Mouse (Mus musculus) intestine, postnatal 0 days (tissue): ENCODE measurements around the gene Fsip1. TPM values are rescaled to one million over a fixed set of nuclear protein-coding genes. Genes with fewer than 3 reads are reported as not detected.

Experiments
- ATAC-seq: fragments of 200-750 bp; cut with Nextera tagmentation; 2 replicates; pipeline ENCODE4 v1.8.0; 2017; ENCODE audit warnings: mild to moderate bottlenecking, moderate TSS enrichment, moderate library complexity
- H3K27ac ChIP-seq: fragments of 300-500 bp; sonication (generic); 2 replicates; pipeline ENCODE4 v1.5.1; 2014; ENCODE audit warnings: mild to moderate bottlenecking, low read depth, low read length, moderate library complexity
- H3K27me3 ChIP-seq: fragments of 300-500 bp; sonication (generic); replicated peaks from 2 replicates; pipeline ENCODE4 v1.6.1; 2014; ENCODE audit warnings: low read length, mixed read lengths; ENCODE audit not compliant: control insufficient read depth, insufficient read depth
- H3K36me3 ChIP-seq: fragments of 300-500 bp; sonication (generic); 2 replicates; pipeline ENCODE4 v1.6.1; 2014; ENCODE audit warnings: mild to moderate bottlenecking, moderate library complexity; ENCODE audit not compliant: control insufficient read depth, insufficient read depth
- H3K4me1 ChIP-seq: fragments of 300-500 bp; sonication (generic); replicated peaks from 2 replicates; pipeline ENCODE4 v1.6.1; 2014; ENCODE audit warnings: antibody characterized with exemption, low read length, mixed read lengths; ENCODE audit not compliant: control insufficient read depth, insufficient read depth
- H3K4me2 ChIP-seq: fragments of 300-500 bp; sonication (generic); replicated peaks from 2 replicates; pipeline ENCODE4 v1.6.1; 2014; ENCODE audit warnings: low read depth, mild to moderate bottlenecking, moderate library complexity
- H3K4me3 ChIP-seq: fragments of 300-500 bp; sonication (generic); 2 replicates; pipeline ENCODE4 v1.5.1; 2014; ENCODE audit warnings: low read depth, low read length
- H3K9ac ChIP-seq: fragments of 300-500 bp; sonication (generic); 2 replicates; pipeline ENCODE4 v1.6.1; 2014; ENCODE audit warnings: mild to moderate bottlenecking, low read depth, low read length
- H3K9me3 ChIP-seq: fragments of 300-500 bp; sonication (generic); 2 replicates; pipeline ENCODE4 v1.6.1; 2016; ENCODE audit warnings: mixed run types; ENCODE audit not compliant: control insufficient read depth
- CTCF ChIP-seq: sonication (generic); IDR thresholded peaks from 2 replicates; pipeline ENCODE4 v1.5.1; 2016; ENCODE audit warnings: low read depth, mild to moderate bottlenecking, control low read depth, antibody characterized with exemption, moderate library complexity
- WGBS: fragments of 180-500 bp; shearing (Covaris S2); extraction: QIAGEN DNeasy Blood & Tissue Kit; methylation state at CpG from one replicate; pipeline ENCODE4 v1.1.7; 2014; 5-methylcytosine and 5-hydroxymethylcytosine counted together
- polyA plus RNA-seq: library from polyadenylated mRNA; unstranded; fragments of >200 nt; fragmentation: Nextera tagmentation; extraction: Ambion mirVana; gene quantifications from 2 replicates; pipeline ENCODE4 v1.2.1, GENCODE M21; 2015

Gene Fsip1
- polyA plus RNA-seq, 1 experiment from 2014 or later: 0.13 TPM

- Histone ChIP-seq H3K9me3 (no peaks in the 10 kb centered on the region), H3K4me3 (no peak overlapping the region), H3K9ac (no peak overlapping the region), H3K4me1 (0 out of 2 replicates have a peak, but pooled peaks cover 2% of the 10 kb centered on the region), H3K36me3 (no peaks in the 10 kb centered on the region), H3K4me2 (0 out of 2 replicates have a peak overlapping the region, but pooled peaks have one; percentile 24), H3K27ac (no peak overlapping the region), H3K27me3 (no peaks in the 10 kb centered on the region)
- TF ChIP-seq CTCF: no peak
- no peak for ATAC-seq
- 17% methylated on average over 16 of the region's 16 CpGs for WGBS
These were observed 52.9 kb downstream of the Fsip1 start for GRCm38 (mm10) chr2:118203739-118204461.

- 65% methylated on average over 2 of the region's 2 CpGs for WGBS
These were observed 53.8 kb downstream of the Fsip1 start for GRCm38 (mm10) chr2:118202934-118203333.

GRCm38 (mm10) chr2:118201983-118202382 lies 54.8 kb downstream of the Fsip1 start:
- Histone ChIP-seq H3K36me3 (no peaks in the 10 kb centered on the region), H3K27me3 (no peaks in the 10 kb centered on the region), H3K4me1 (0 out of 2 replicates have a peak, but pooled peaks cover 2% of the 10 kb centered on the region), H3K9ac (no peak overlapping the region), H3K4me2 (no peak overlapping the region), H3K27ac (no peak overlapping the region), H3K4me3 (no peak overlapping the region), H3K9me3 (no peaks in the 10 kb centered on the region)
- TF ChIP-seq CTCF: no peak
- ATAC-seq: no peak

More at GRCm38 (mm10) chr2:118202934-118203333, 53.8 kb downstream of the Fsip1 start:
- H3K27me3 ChIP-seq: no peaks in the 10 kb centered on the region
- no peak for ATAC-seq
- no peak overlapping the region for H3K4me3 ChIP-seq
- H3K27ac ChIP-seq: no peak overlapping the region
- H3K4me1 ChIP-seq: 0 out of 2 replicates have a peak, but pooled peaks cover 2% of the 10 kb centered on the region
- no peak overlapping the region for H3K4me2 ChIP-seq
- no peak overlapping the region for H3K9ac ChIP-seq
- no peaks in the 10 kb centered on the region for H3K9me3 ChIP-seq
- TF ChIP-seq CTCF: no peak
- no peaks in the 10 kb centered on the region for H3K36me3 ChIP-seq

GRCm38 (mm10) chr2:118199867-118200266 lies 56.9 kb downstream of the Fsip1 start:
- Histone ChIP-seq H3K4me1 (no peaks in the 10 kb centered on the region), H3K4me2 (no peak overlapping the region), H3K36me3 (no peaks in the 10 kb centered on the region), H3K27me3 (no peaks in the 10 kb centered on the region), H3K27ac (no peak overlapping the region), H3K4me3 (no peak overlapping the region), H3K9ac (no peak overlapping the region), H3K9me3 (no peaks in the 10 kb centered on the region)
- WGBS: 3% methylated on average over 5 of the region's 5 CpGs
- no peak for ATAC-seq
- TF ChIP-seq CTCF: peak; percentile 95

GRCm38 (mm10) chr2:118196966-118197365 lies 59.8 kb downstream of the Fsip1 start:
- Histone ChIP-seq H3K27ac (no peak overlapping the region), H3K4me3 (no peak overlapping the region), H3K27me3 (no peaks in the 10 kb centered on the region), H3K9ac (no peak overlapping the region), H3K4me2 (no peak overlapping the region), H3K4me1 (no peaks in the 10 kb centered on the region), H3K36me3 (no peaks in the 10 kb centered on the region), H3K9me3 (no peaks in the 10 kb centered on the region)
- TF ChIP-seq CTCF: 0 out of 2 replicates have a peak, but pooled peaks have one; percentile 27
- 93% methylated on average over 3 of the region's 3 CpGs for WGBS
- no peak for ATAC-seq

- Histone ChIP-seq H3K4me1 (no peaks in the 10 kb centered on the region), H3K9ac (no peak overlapping the region), H3K9me3 (no peaks in the 10 kb centered on the region), H3K4me3 (no peak overlapping the region), H3K36me3 (no peaks in the 10 kb centered on the region), H3K27ac (no peak overlapping the region), H3K4me2 (no peak overlapping the region), H3K27me3 (no peaks in the 10 kb centered on the region)
- 93% methylated on average over 2 of the region's 2 CpGs for WGBS
- ATAC-seq: no peak
- TF ChIP-seq CTCF: no peak
These were observed 74.6 kb downstream of the Fsip1 start for GRCm38 (mm10) chr2:118182136-118182535.
